Mouse (Mus musculus): Measurements from ENCODE around the gene Ptgdr2.

Gene Ptgdr2

DNA sequence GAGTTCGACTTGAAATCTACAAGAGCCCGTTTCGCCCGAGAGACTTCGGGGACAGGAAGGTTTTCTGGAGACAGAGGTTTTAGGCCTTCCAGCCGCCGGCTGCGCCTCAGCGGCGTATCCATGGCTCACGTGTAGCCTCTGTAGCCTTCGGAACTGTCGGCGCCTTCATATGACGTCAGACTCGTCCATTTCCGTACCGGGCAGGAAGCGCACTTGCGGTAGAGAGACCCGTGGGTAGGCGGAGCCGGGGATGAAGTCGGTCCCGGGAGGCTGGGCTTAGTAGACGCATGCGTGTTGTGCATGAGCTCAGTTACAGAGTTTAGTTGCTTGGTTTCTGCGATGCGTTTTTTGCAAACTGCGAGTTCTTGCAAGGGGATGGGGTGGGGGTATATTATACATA, 12.2 kb downstream of the Ptgdr2 start, which contains the start of gene Ccdc86:
Gene Ccdc86, minus strand, starts transcription at position 155 of the 400 bp plus-strand sequence.
- peaks cover 44% of the 10 kb centered on the region for H3K4me1 ChIP-seq (replicated peaks; ENCODE audit: low read depth, low read length)
- H3K4me3 ChIP-seq (replicated peaks; ENCODE audit: low read length) = peak within 1 kb of the TSS; percentile 99
- H3K36me3 ChIP-seq (ENCODE audit: insufficient read depth, low read length) = peaks cover 38% of the 10 kb centered on the region
- H3K9me3 ChIP-seq (ENCODE audit: low read length) = no peaks in the 10 kb centered on the region
- TF ChIP-seq CTCF (conservative IDR thresholded peaks at IDR 0.05; ENCODE audit: low read length) = no peak
- no peak for TF ChIP-seq POU5F1 (IDR thresholded peaks at IDR 0.05; ENCODE audit: borderline replicate concordance, low read length)
- peaks cover 13% of the 10 kb centered on the region for H3K27me3 ChIP-seq (ENCODE audit: insufficient read depth, low read length)

DNA sequence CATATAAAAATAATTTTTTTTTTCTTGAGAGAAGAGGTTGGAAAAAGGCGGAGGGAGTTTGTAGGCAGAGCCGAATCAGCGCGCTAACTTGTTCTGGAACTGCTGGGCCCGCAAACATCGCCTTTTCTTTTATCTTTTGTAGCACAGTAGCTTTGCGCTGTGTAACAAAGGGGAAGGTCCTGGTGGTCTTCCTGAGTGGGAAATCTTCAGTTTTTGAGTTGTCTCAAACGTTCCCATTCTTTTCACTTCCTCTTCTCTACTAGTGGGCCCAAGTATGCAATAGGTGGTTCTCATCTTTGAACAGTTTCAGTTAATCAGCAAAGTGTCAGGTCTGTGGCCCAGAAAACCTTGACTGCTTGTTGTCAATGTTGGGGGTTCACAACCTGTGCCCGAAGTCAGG, 12.6 kb downstream of the Ptgdr2 start:
- Histone ChIP-seq H3K27me3 (ENCODE audit: insufficient read depth, low read length) (peaks cover 16% of the 10 kb centered on the region), H3K4me3 (replicated peaks; ENCODE audit: low read length) (peak overlapping the region; percentile 99), H3K9me3 (ENCODE audit: low read length) (no peaks in the 10 kb centered on the region), H3K4me1 (replicated peaks; ENCODE audit: low read depth, low read length) (peaks cover 44% of the 10 kb centered on the region), H3K36me3 (ENCODE audit: insufficient read depth, low read length) (peaks cover 34% of the 10 kb centered on the region)
- no peak for TF ChIP-seq NANOG (IDR thresholded peaks at IDR 0.05; ENCODE audit: borderline replicate concordance, low read length)
- no peak for TF ChIP-seq CTCF (conservative IDR thresholded peaks at IDR 0.05; ENCODE audit: low read length)
- TF ChIP-seq POU5F1 (IDR thresholded peaks at IDR 0.05; ENCODE audit: borderline replicate concordance, low read length) = no peak

DNA sequence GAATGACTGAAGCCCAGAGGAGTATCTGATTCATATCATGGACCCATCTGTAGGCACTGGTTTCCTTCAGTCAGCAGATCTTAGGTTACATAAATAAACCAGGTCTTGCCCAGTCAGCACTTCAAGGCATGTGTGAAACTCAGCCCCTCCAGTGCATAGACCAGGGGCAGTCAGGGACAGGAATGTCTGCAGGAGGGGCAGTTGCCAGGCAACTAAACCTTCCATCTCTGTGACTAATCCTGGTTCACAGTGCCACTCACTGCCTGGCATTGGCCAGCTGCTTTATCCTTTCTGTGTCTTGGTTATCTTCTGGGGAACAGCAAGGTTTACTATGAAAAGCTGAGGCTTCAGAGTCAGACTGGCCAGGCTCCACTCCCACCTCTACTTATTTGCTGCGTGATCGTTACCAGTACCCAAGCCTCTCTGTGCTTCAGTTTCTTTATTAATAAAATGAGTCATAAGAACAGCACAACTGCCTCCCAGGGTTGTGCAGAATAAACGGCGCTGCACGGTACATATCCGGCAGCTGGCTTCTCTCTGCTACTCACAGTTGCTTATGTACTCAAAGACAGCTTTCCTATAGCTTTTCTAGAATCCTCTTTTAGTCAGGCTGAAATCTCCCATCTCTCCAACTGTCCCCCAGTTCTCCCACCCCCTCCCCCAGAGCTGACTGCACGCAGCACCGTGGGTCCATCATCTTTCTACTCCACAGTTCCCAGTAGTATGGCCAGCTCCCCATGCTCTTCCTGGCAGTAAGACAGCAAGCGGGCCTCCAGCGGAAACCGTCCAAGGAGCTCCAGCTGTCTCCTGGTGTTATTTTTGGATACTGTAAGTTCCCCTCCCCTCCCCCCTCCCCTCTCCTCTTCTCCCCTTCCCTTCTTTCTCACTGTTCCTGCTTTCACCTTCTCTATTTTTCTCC, 15.3 kb downstream of the Ptgdr2 start:
- Histone ChIP-seq H3K36me3 (ENCODE audit: insufficient read depth, low read length) (peaks cover 6% of the 10 kb centered on the region), H3K27me3 (ENCODE audit: insufficient read depth, low read length) (peaks cover 20% of the 10 kb centered on the region), H3K4me3 (replicated peaks; ENCODE audit: low read length) (no peak overlapping the region), H3K9me3 (ENCODE audit: low read length) (no peaks in the 10 kb centered on the region), H3K4me1 (replicated peaks; ENCODE audit: low read depth, low read length) (peaks cover 29% of the 10 kb centered on the region)
- TF ChIP-seq POU5F1 (IDR thresholded peaks at IDR 0.05; ENCODE audit: borderline replicate concordance, low read length) = no peak
- no peak for TF ChIP-seq CTCF (conservative IDR thresholded peaks at IDR 0.05; ENCODE audit: low read length)
- no peak for TF ChIP-seq NANOG (IDR thresholded peaks at IDR 0.05; ENCODE audit: borderline replicate concordance, low read length)

DNA sequence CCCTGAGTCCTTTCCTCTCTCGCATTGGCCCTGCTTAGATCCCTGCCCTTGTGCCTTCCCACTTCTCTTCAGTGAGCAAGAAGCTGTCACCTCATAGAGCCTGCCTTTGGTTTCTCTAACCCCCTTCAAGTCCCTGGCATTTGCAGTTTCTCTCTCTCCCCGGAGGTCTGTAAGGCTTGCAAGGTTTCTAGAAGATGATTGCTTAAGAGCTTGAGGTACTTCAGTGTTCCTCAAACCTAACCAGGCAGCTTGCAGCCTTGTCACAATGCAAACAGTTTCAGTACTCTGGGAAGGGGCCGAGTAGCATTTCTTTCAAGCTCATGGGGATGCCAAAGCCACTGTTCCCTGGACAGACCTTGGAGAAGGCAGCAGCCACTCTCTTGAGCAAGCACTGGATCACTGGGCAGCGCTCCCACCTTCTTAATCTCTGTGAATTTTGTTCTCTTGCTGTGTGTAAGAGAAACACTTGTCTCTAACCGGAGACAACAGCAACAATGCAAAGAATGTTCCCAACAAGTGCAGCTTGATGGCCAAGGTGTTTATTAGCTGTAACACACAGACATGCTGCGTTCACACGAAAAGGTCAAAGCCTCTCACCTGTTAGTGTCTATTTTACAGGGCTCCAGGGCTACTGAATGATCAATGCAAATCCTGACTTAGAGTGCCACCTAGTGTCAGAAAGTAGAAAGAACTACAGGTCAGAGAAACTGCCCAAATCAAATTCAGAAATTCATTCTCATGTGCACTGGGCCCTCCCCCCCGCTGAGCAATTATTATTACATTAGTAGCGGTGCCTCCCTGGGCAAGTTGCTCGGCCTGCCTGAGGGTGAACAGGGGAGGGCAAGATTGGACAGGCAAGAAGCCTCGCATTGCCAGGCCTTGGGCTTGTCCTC, 22.4 kb downstream of the Ptgdr2 start:
- peaks cover 15% of the 10 kb centered on the region for H3K4me1 ChIP-seq (replicated peaks; ENCODE audit: low read depth, low read length)
- H3K4me3 ChIP-seq (replicated peaks; ENCODE audit: low read length) = no peak overlapping the region
- H3K36me3 ChIP-seq (ENCODE audit: insufficient read depth, low read length) = no peaks in the 10 kb centered on the region
- no peak for TF ChIP-seq NANOG (IDR thresholded peaks at IDR 0.05; ENCODE audit: borderline replicate concordance, low read length)
- TF ChIP-seq CTCF (conservative IDR thresholded peaks at IDR 0.05; ENCODE audit: low read length) = peak; percentile 59
- no peak for TF ChIP-seq POU5F1 (IDR thresholded peaks at IDR 0.05; ENCODE audit: borderline replicate concordance, low read length)
- H3K9me3 ChIP-seq (ENCODE audit: low read length) = no peaks in the 10 kb centered on the region
- H3K27me3 ChIP-seq (ENCODE audit: insufficient read depth, low read length) = peaks cover 25% of the 10 kb centered on the region

DNA sequence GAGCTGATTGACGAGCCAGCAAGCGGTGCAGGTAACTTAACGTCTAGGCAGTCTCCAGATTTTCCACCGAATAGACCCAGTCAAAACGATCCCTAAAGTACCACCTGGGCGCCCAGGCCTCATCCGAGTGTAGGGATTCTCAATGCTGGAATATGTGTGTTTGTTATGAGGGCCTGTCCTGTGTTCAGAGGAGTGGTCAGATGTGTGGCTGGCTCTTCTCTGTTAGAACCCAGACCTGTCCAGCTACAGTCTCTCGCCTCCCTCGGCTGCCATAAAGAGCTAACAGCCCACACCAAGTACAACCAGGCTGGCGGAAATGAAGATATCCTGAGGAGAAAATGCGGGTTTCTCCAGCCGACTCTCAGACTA, 23.0 kb downstream of the Ptgdr2 start:
- Histone ChIP-seq H3K4me3 (replicated peaks; ENCODE audit: low read length) (no peak overlapping the region), H3K4me1 (replicated peaks; ENCODE audit: low read depth, low read length) (peaks cover 15% of the 10 kb centered on the region), H3K27me3 (ENCODE audit: insufficient read depth, low read length) (peaks cover 31% of the 10 kb centered on the region), H3K9me3 (ENCODE audit: low read length) (no peaks in the 10 kb centered on the region), H3K36me3 (ENCODE audit: insufficient read depth, low read length) (no peaks in the 10 kb centered on the region)
- no peak for TF ChIP-seq POU5F1 (IDR thresholded peaks at IDR 0.05; ENCODE audit: borderline replicate concordance, low read length)
- TF ChIP-seq CTCF (conservative IDR thresholded peaks at IDR 0.05; ENCODE audit: low read length) = no peak
- no peak for TF ChIP-seq NANOG (IDR thresholded peaks at IDR 0.05; ENCODE audit: borderline replicate concordance, low read length)

DNA sequence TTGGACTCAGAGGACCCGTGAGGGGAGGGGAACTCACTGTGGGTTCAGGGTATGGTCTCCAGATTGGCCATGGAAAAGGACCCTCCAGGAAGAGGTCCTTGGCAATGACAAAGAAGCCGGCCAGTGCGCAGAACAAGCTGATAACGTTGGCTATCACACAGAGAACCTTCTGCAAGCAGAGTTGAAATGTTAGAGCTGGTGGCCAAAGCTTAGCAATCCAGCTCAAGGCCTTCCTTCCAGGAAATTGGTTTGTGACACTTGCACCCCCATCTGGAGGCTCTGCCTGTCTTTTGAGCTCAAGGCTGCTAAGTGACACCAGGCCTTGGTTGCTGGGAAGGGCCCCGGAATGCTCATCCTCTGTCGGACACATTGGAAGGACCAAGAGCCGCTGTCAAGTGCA, 28.8 kb downstream of the Ptgdr2 start:
- Histone ChIP-seq H3K9me3 (ENCODE audit: low read length) (peaks cover 4% of the 10 kb centered on the region), H3K27me3 (ENCODE audit: insufficient read depth, low read length) (peaks cover 69% of the 10 kb centered on the region), H3K4me1 (replicated peaks; ENCODE audit: low read depth, low read length) (no peaks in the 10 kb centered on the region), H3K36me3 (ENCODE audit: insufficient read depth, low read length) (no peaks in the 10 kb centered on the region), H3K4me3 (replicated peaks; ENCODE audit: low read length) (no peak overlapping the region)
- no peak for TF ChIP-seq CTCF (conservative IDR thresholded peaks at IDR 0.05; ENCODE audit: low read length)
- TF ChIP-seq NANOG (IDR thresholded peaks at IDR 0.05; ENCODE audit: borderline replicate concordance, low read length) = no peak
- TF ChIP-seq POU5F1 (IDR thresholded peaks at IDR 0.05; ENCODE audit: borderline replicate concordance, low read length) = no peak

DNA sequence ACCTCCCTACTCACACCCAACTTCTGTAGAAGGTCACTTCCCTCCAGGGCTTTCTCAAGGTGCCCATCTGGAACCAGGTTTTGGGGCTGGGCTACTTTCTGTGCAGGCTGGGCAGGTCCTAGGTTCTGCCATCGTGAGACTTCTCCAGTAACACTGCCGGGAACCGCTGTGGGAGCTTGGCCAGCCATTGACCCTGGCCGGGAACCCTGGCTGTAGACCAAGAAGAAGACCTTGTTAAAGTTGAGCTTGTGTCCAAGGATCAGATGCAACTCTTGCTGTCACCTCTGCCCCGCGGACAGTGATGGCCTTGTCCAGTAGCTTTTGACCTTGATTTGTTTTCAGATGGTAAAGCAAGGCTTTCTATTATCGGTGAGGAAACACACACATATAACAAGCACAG, 31.6 kb downstream of the Ptgdr2 start:
- no peaks in the 10 kb centered on the region for H3K36me3 ChIP-seq (ENCODE audit: insufficient read depth, low read length)
- H3K4me1 ChIP-seq (replicated peaks; ENCODE audit: low read depth, low read length) = peaks cover 20% of the 10 kb centered on the region
- TF ChIP-seq NANOG (IDR thresholded peaks at IDR 0.05; ENCODE audit: borderline replicate concordance, low read length) (no peak), POU5F1 (IDR thresholded peaks at IDR 0.05; ENCODE audit: borderline replicate concordance, low read length) (no peak), CTCF (conservative IDR thresholded peaks at IDR 0.05; ENCODE audit: low read length) (no peak)
- peaks cover 53% of the 10 kb centered on the region for H3K27me3 ChIP-seq (ENCODE audit: insufficient read depth, low read length)
- H3K9me3 ChIP-seq (ENCODE audit: low read length) = peaks cover 6% of the 10 kb centered on the region
- H3K4me3 ChIP-seq (replicated peaks; ENCODE audit: low read length) = no peak overlapping the region

DNA sequence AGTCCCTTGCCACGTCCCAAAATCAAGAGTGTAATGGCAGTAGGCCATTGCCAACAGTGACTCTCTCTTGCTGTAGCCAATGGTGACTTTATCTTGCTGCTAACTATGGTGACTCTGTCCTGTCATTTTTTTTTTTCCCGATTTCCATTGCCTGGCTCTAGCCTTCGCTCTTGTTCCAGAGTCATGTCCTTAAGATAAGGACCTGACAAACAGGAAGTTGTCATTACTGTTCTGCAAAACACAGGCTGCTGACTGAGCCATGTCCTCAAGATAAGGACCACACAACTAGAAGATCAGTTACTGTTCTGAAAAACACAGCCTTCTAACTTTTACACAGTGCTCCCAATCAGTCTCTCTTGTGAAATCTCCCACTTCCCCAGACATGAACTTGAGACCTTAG, 33.5 kb downstream of the Ptgdr2 start:
- peaks cover 38% of the 10 kb centered on the region for H3K4me1 ChIP-seq (replicated peaks; ENCODE audit: low read depth, low read length)
- no peak overlapping the region for H3K4me3 ChIP-seq (replicated peaks; ENCODE audit: low read length)
- TF ChIP-seq POU5F1 (IDR thresholded peaks at IDR 0.05; ENCODE audit: borderline replicate concordance, low read length) (no peak), NANOG (IDR thresholded peaks at IDR 0.05; ENCODE audit: borderline replicate concordance, low read length) (no peak), CTCF (conservative IDR thresholded peaks at IDR 0.05; ENCODE audit: low read length) (no peak)
- H3K9me3 ChIP-seq (ENCODE audit: low read length) = peaks cover 6% of the 10 kb centered on the region
- H3K27me3 ChIP-seq (ENCODE audit: insufficient read depth, low read length) = peaks cover 37% of the 10 kb centered on the region
- no peaks in the 10 kb centered on the region for H3K36me3 ChIP-seq (ENCODE audit: insufficient read depth, low read length)

Data from E14TG2a.4 (cell line).